Mouse (Mus musculus) MEL (cell line): ENCODE results near the gene Macrod2. TPM values are rescaled to one million over a fixed set of nuclear protein-coding genes. Genes with fewer than 3 reads are reported as not detected.

Experiments
- DNase-seq: peaks from one replicate; pipeline ENCODE4 v3.0.0; 2011; ENCODE audit warnings: low read depth, low spot score
- H3K27ac ChIP-seq: 2 replicates; pipeline ENCODE4 v1.5.1; 2012; ENCODE audit warnings: low read depth, mild to moderate bottlenecking, control low read depth, low read length, moderate library complexity; ENCODE audit not compliant: control insufficient read depth
- H3K27me3 ChIP-seq, 2 experiments: fragments of 150-350 bp in 1 of 2; sonication (generic) in 1 of 2; 2 replicates each; pipeline ENCODE4 v1.6.1; 2012; ENCODE audit warnings: low read length in 2 of 2, mild to moderate bottlenecking in 2 of 2, improper control_type of control experiment in 1 of 2, moderate library complexity in 1 of 2; ENCODE audit not compliant: insufficient read depth in 2 of 2, control insufficient read depth in 1 of 2
- H3K36me3 ChIP-seq, 2 experiments: 2 replicates each; pipeline ENCODE4 v1.6.1; 2012 to 2014; ENCODE audit warnings: low read length in 2 of 2, improper control_type of control experiment in 1 of 2, inconsistent platforms in 1 of 2, mild to moderate bottlenecking in 1 of 2; ENCODE audit not compliant: insufficient read depth in 2 of 2, control insufficient read depth in 1 of 2
- H3K4me1 ChIP-seq, 2 experiments: fragments of 150-350 bp in 1 of 2; sonication (generic) in 1 of 2; 2 replicates each; pipeline ENCODE4 v1.6.1; 2012; ENCODE audit warnings: low read length in 2 of 2, improper control_type of control experiment in 1 of 2, mild to moderate bottlenecking in 1 of 2; ENCODE audit not compliant: insufficient read depth in 2 of 2, control insufficient read depth in 1 of 2
- H3K4me3 ChIP-seq, 2 experiments: fragments of 150-350 bp in 1 of 2; sonication (generic) in 1 of 2; 2 replicates each; pipeline ENCODE4 v1.5.1; 2012; ENCODE audit warnings: low read depth in 2 of 2, low read length in 2 of 2, mild to moderate bottlenecking in 2 of 2, moderate library complexity in 2 of 2, control low read depth in 1 of 2, improper control_type of control experiment in 1 of 2; ENCODE audit not compliant: control insufficient read depth in 1 of 2, insufficient read depth in 1 of 2
- H3K79me2 ChIP-seq: 2 replicates; pipeline ENCODE4 v1.6.1; 2012; ENCODE audit warnings: mild to moderate bottlenecking, low read length, moderate library complexity; ENCODE audit not compliant: control insufficient read depth, poor library complexity, insufficient read depth
- H3K9ac ChIP-seq: 2 replicates; pipeline ENCODE4 v1.6.1; 2012; ENCODE audit warnings: low read depth, mild to moderate bottlenecking, control low read depth, low read length, moderate library complexity; ENCODE audit not compliant: control insufficient read depth, poor library complexity, severe bottlenecking
- H3K9me3 ChIP-seq: fragments of 150-350 bp; sonication (generic); replicated peaks from 2 replicates; pipeline ENCODE4 v1.6.1; 2012; ENCODE audit warnings: mild to moderate bottlenecking, low read length, improper control_type of control experiment, moderate library complexity; ENCODE audit not compliant: insufficient read depth
- BHLHE40 ChIP-seq: IDR thresholded peaks from 2 replicates; pipeline ENCODE4 v1.6.1; 2012; ENCODE audit warnings: low read depth, mild to moderate bottlenecking, inconsistent platforms, low read length, improper control_type of control experiment, borderline replicate concordance
- CHD1 ChIP-seq: IDR thresholded peaks from 2 replicates; pipeline ENCODE4 v1.6.1; 2012; ENCODE audit warnings: low read depth, mild to moderate bottlenecking, inconsistent platforms, low read length, improper control_type of control experiment
- CTCF ChIP-seq, 3 experiments: IDR thresholded peaks in 2 of 3; conservative IDR thresholded peaks in 1 of 3; 2 replicates each; pipeline ENCODE4 v1.5.1; 2011 to 2012; ENCODE audit warnings: low read length in 3 of 3, low read depth in 2 of 3, mild to moderate bottlenecking in 2 of 3, improper control_type of control experiment in 1 of 3, inconsistent platforms in 1 of 3, mixed read lengths in 1 of 3, moderate library complexity in 1 of 3; ENCODE audit not compliant: control insufficient read depth in 1 of 3, insufficient read depth in 1 of 3, poor library complexity in 1 of 3, severe bottlenecking in 1 of 3
- E2F4 ChIP-seq: IDR thresholded peaks from 2 replicates; pipeline ENCODE4 v1.6.1; 2011; ENCODE audit warnings: low read depth, low read length, improper control_type of control experiment, borderline replicate concordance
- ELF1 ChIP-seq: IDR thresholded peaks from 2 replicates; pipeline ENCODE4 v1.6.1; 2014; ENCODE audit warnings: low read depth, mild to moderate bottlenecking, inconsistent platforms, low read length, improper control_type of control experiment, moderate library complexity
- EP300 ChIP-seq, 2 experiments: IDR thresholded peaks; 2 replicates each; pipeline ENCODE4 v1.6.1; 2011; ENCODE audit warnings: improper control_type of control experiment in 2 of 2, low read length in 2 of 2, low read depth in 1 of 2, mild to moderate bottlenecking in 1 of 2
- GABPA ChIP-seq: IDR thresholded peaks from 2 replicates; pipeline ENCODE4 v1.6.1; 2012; ENCODE audit warnings: low read depth, mild to moderate bottlenecking, inconsistent platforms, low read length, improper control_type of control experiment, moderate library complexity
- KAT2A ChIP-seq: conservative IDR thresholded peaks from 2 replicates; pipeline ENCODE4 v1.6.1; 2012; ENCODE audit warnings: low read depth, low read length, improper control_type of control experiment, inconsistent platforms
- MAFK ChIP-seq: IDR thresholded peaks from 2 replicates; pipeline ENCODE4 v1.6.1; 2011; ENCODE audit warnings: low read depth, mild to moderate bottlenecking, low read length, improper control_type of control experiment, borderline replicate concordance
- MAX ChIP-seq: IDR thresholded peaks from 2 replicates; pipeline ENCODE4 v1.6.1; 2011; ENCODE audit warnings: low read length, improper control_type of control experiment
- MEF2A ChIP-seq: IDR thresholded peaks from 2 replicates; pipeline ENCODE4 v1.6.1; 2014; ENCODE audit warnings: low read depth, mild to moderate bottlenecking, inconsistent platforms, low read length, improper control_type of control experiment; ENCODE audit not compliant: poor library complexity, insufficient replicate concordance, severe bottlenecking; ENCODE audit errors: extremely low read depth
- MYC ChIP-seq: IDR thresholded peaks from 2 replicates; pipeline ENCODE4 v1.6.1; 2011; ENCODE audit warnings: low read depth, mild to moderate bottlenecking, low read length, improper control_type of control experiment, moderate library complexity
- NELFE ChIP-seq: IDR thresholded peaks from 2 replicates; pipeline ENCODE4 v1.6.1; 2011; ENCODE audit warnings: low read depth, low read length, improper control_type of control experiment
- POLR2A ChIP-seq, 2 experiments: IDR thresholded peaks; 2 replicates each; pipeline ENCODE4 v1.6.1; 2011 to 2012; ENCODE audit warnings: low read length in 2 of 2, mild to moderate bottlenecking in 2 of 2, control low read depth in 1 of 2, improper control_type of control experiment in 1 of 2, low read depth in 1 of 2, moderate library complexity in 1 of 2; ENCODE audit not compliant: control insufficient read depth in 1 of 2, insufficient read depth in 1 of 2, poor library complexity in 1 of 2
- POLR2AphosphoS2 ChIP-seq: IDR thresholded peaks from 2 replicates; pipeline ENCODE4 v1.6.1; 2011; ENCODE audit warnings: low read length, improper control_type of control experiment
- POLR2AphosphoS5 ChIP-seq: IDR thresholded peaks from 2 replicates; pipeline ENCODE4 v1.6.1; 2012; ENCODE audit warnings: low read depth, borderline replicate concordance, mild to moderate bottlenecking, inconsistent platforms, low read length, moderate library complexity, mixed read lengths
- RAD21 ChIP-seq: IDR thresholded peaks from 2 replicates; pipeline ENCODE4 v1.6.1; 2011; ENCODE audit warnings: mild to moderate bottlenecking, low read depth, low read length, improper control_type of control experiment
- RCOR1 ChIP-seq: IDR thresholded peaks from 2 replicates; pipeline ENCODE4 v1.6.1; 2012; ENCODE audit warnings: low read depth, mild to moderate bottlenecking, inconsistent platforms, low read length, improper control_type of control experiment
- SMC3 ChIP-seq: IDR thresholded peaks from 2 replicates; pipeline ENCODE4 v1.6.1; 2011; ENCODE audit warnings: low read depth, low read length, improper control_type of control experiment
- TAL1 ChIP-seq: IDR thresholded peaks from 2 replicates; pipeline ENCODE4 v1.6.1; 2012; ENCODE audit warnings: mild to moderate bottlenecking, inconsistent platforms, low read length, moderate library complexity, mixed read lengths
- TBP ChIP-seq: IDR thresholded peaks from 2 replicates; pipeline ENCODE4 v1.8.0; 2011; ENCODE audit warnings: low read depth, low read length, improper control_type of control experiment
- TCF12 ChIP-seq: IDR thresholded peaks from 2 replicates; pipeline ENCODE4 v1.6.1; 2014; ENCODE audit warnings: low read depth, mild to moderate bottlenecking, inconsistent platforms, low read length, improper control_type of control experiment, moderate library complexity
- USF1 ChIP-seq: IDR thresholded peaks from 2 replicates; pipeline ENCODE4 v1.6.1; 2014; ENCODE audit warnings: low read depth, mild to moderate bottlenecking, inconsistent platforms, low read length, improper control_type of control experiment, moderate library complexity
- ZC3H11A ChIP-seq: IDR thresholded peaks from 2 replicates; pipeline ENCODE4 v1.6.1; 2012; ENCODE audit warnings: low read depth, mild to moderate bottlenecking, inconsistent platforms, low read length, improper control_type of control experiment
- ZKSCAN1 ChIP-seq: IDR thresholded peaks from 2 replicates; pipeline ENCODE4 v1.6.1; 2012; ENCODE audit warnings: low read depth, mild to moderate bottlenecking, inconsistent platforms, low read length, improper control_type of control experiment, moderate library complexity
- ZMIZ1 ChIP-seq: IDR thresholded peaks from 2 replicates; pipeline ENCODE4 v1.6.1; 2012; ENCODE audit warnings: low read depth, mild to moderate bottlenecking, inconsistent platforms, low read length, improper control_type of control experiment, moderate library complexity
- ZNF384 ChIP-seq: IDR thresholded peaks from 2 replicates; pipeline ENCODE4 v1.6.1; 2012; ENCODE audit warnings: low read depth, mild to moderate bottlenecking, inconsistent platforms, low read length, improper control_type of control experiment
- polyA plus RNA-seq, 2 experiments: library from polyadenylated mRNA; stranded (reverse) in 1 of 2; unstranded in 1 of 2; fragments of >175 nt in 1 of 2; fragments of >200 nt in 1 of 2; gene quantifications; 2 replicates each; pipeline versions ENCODE4 v1.2.1 to v1.2.4; 2012; ENCODE audit warnings: low replicate concordance in 2 of 2, low read depth in 1 of 2; ENCODE audit not compliant: insufficient read length in 2 of 2, insufficient read depth in 1 of 2, missing spikeins in 1 of 2
- total RNA-seq: library from RNA; depleted of rRNA; stranded (reverse); fragments of 300-350 nt; gene quantifications from 2 replicates; pipeline ENCODE4 v1.2.3, GENCODE M21; 2012

Macrod2 gene
- total and polyA plus RNA-seq, 3 experiments = not detected

GRCm38 (mm10) chr2:140853538-140853937 is 458.4 kb downstream of the Macrod2 start:
- no peak overlapping the region for H3K9ac ChIP-seq
- H3K36me3 ChIP-seq = no peaks in the 10 kb centered on the region
- H3K27ac ChIP-seq = no peak overlapping the region
- no peak overlapping the region for H3K4me3 ChIP-seq
- TF ChIP-seq ZMIZ1 (no peak), TBP (no peak), SMC3 (no peak), CHD1 (no peak), TAL1 (no peak), POLR2AphosphoS2 (no peak), ZKSCAN1 (no peak), KAT2A (no peak), POLR2A (IDR thresholded peaks at IDR 0.05; ENCODE audit: control insufficient read depth in 1 of 2, insufficient read depth in 1 of 2, low read depth in 1 of 2, low read length in 2 of 2, poor library complexity in 1 of 2) (no peak), ZNF384 (no peak), BHLHE40 (no peak), MYC (no peak), TCF12 (no peak), RCOR1 (no peak), ELF1 (no peak), MAX (no peak)
- no peaks in the 10 kb centered on the region for H3K79me2 ChIP-seq
- H3K9me3 ChIP-seq = no peaks in the 10 kb centered on the region
- H3K27me3 ChIP-seq = no peaks in the 10 kb centered on the region
- DNase-seq = no peak
- no peaks in the 10 kb centered on the region for H3K4me1 ChIP-seq

GRCm38 (mm10) chr2:140861356-140861755 is 466.2 kb downstream of the Macrod2 start:
- Histone ChIP-seq H3K4me3 (no peak overlapping the region), H3K4me1 (no peaks in the 10 kb centered on the region), H3K9ac (no peak overlapping the region), H3K27me3 (no peaks in the 10 kb centered on the region), H3K27ac (no peak overlapping the region), H3K36me3 (no peaks in the 10 kb centered on the region), H3K79me2 (no peaks in the 10 kb centered on the region), H3K9me3 (no peaks in the 10 kb centered on the region)
- DNase-seq = no peak
- no peak for TF ChIP-seq GABPA

- H3K27ac ChIP-seq = no peak overlapping the region
- DNase-seq = no peak
- no peak overlapping the region for H3K4me3 ChIP-seq
- H3K79me2 ChIP-seq = no peaks in the 10 kb centered on the region
- no peaks in the 10 kb centered on the region for H3K36me3 ChIP-seq
- no peak overlapping the region for H3K9ac ChIP-seq
- no peaks in the 10 kb centered on the region for H3K27me3 ChIP-seq
- H3K9me3 ChIP-seq = no peaks in the 10 kb centered on the region
- no peaks in the 10 kb centered on the region for H3K4me1 ChIP-seq
- no peak for TF ChIP-seq EP300 (IDR thresholded peaks at IDR 0.05; ENCODE audit: low read depth in 1 of 2, low read length in 2 of 2)
- TF ChIP-seq POLR2AphosphoS5 = no peak
- TF ChIP-seq MEF2A = no peak
- TF ChIP-seq ZMIZ1 = no peak
- no peak for TF ChIP-seq USF1
- TF ChIP-seq NELFE = no peak
- no peak for TF ChIP-seq ZC3H11A
- no peak for TF ChIP-seq SMC3
- no peak for TF ChIP-seq RAD21
- no peak for TF ChIP-seq BHLHE40
- no peak for TF ChIP-seq TCF12
- no peak for TF ChIP-seq E2F4
- TF ChIP-seq MAFK = no peak
- TF ChIP-seq TAL1 = no peak
- TF ChIP-seq ZKSCAN1 = no peak
- no peak for TF ChIP-seq CTCF (IDR thresholded peaks at IDR 0.05 in 2 of 3, conservative IDR thresholded peaks at IDR 0.05 in 1 of 3; ENCODE audit: control insufficient read depth in 1 of 3, insufficient read depth in 1 of 3, low read depth in 2 of 3, low read length in 3 of 3, poor library complexity in 1 of 3, severe bottlenecking in 1 of 3)
- no peak for TF ChIP-seq MYC
- no peak for TF ChIP-seq RCOR1
Measured at GRCm38 (mm10) chr2:140862736-140863135, 467.6 kb downstream of the Macrod2 start.
